Mouse (Mus musculus) MEL (cell line): Measurements from ENCODE around the gene Tmem268. TPM values are rescaled to one million over a fixed set of nuclear protein-coding genes. Genes with fewer than 3 reads are reported as not detected.

Experiments
- DNase-seq: peaks from one replicate; pipeline ENCODE4 v3.0.0; 2011; ENCODE audit warnings: low read depth, low spot score
- H3K27ac ChIP-seq: 2 replicates; pipeline ENCODE4 v1.5.1; 2012; ENCODE audit warnings: low read depth, mild to moderate bottlenecking, control low read depth, low read length, moderate library complexity; ENCODE audit not compliant: control insufficient read depth
- H3K27me3 ChIP-seq, 2 experiments: fragments of 150-350 bp in 1 of 2; sonication (generic) in 1 of 2; 2 replicates each; pipeline ENCODE4 v1.6.1; 2012; ENCODE audit warnings: low read length in 2 of 2, mild to moderate bottlenecking in 2 of 2, improper control_type of control experiment in 1 of 2, moderate library complexity in 1 of 2; ENCODE audit not compliant: insufficient read depth in 2 of 2, control insufficient read depth in 1 of 2
- H3K36me3 ChIP-seq, 2 experiments: 2 replicates each; pipeline ENCODE4 v1.6.1; 2012 to 2014; ENCODE audit warnings: low read length in 2 of 2, improper control_type of control experiment in 1 of 2, inconsistent platforms in 1 of 2, mild to moderate bottlenecking in 1 of 2; ENCODE audit not compliant: insufficient read depth in 2 of 2, control insufficient read depth in 1 of 2
- H3K4me1 ChIP-seq, 2 experiments: fragments of 150-350 bp in 1 of 2; sonication (generic) in 1 of 2; 2 replicates each; pipeline ENCODE4 v1.6.1; 2012; ENCODE audit warnings: low read length in 2 of 2, improper control_type of control experiment in 1 of 2, mild to moderate bottlenecking in 1 of 2; ENCODE audit not compliant: insufficient read depth in 2 of 2, control insufficient read depth in 1 of 2
- H3K4me3 ChIP-seq, 2 experiments: fragments of 150-350 bp in 1 of 2; sonication (generic) in 1 of 2; 2 replicates each; pipeline ENCODE4 v1.5.1; 2012; ENCODE audit warnings: low read depth in 2 of 2, low read length in 2 of 2, mild to moderate bottlenecking in 2 of 2, moderate library complexity in 2 of 2, control low read depth in 1 of 2, improper control_type of control experiment in 1 of 2; ENCODE audit not compliant: control insufficient read depth in 1 of 2, insufficient read depth in 1 of 2
- H3K79me2 ChIP-seq: 2 replicates; pipeline ENCODE4 v1.6.1; 2012; ENCODE audit warnings: mild to moderate bottlenecking, low read length, moderate library complexity; ENCODE audit not compliant: control insufficient read depth, poor library complexity, insufficient read depth
- H3K9ac ChIP-seq: 2 replicates; pipeline ENCODE4 v1.6.1; 2012; ENCODE audit warnings: low read depth, mild to moderate bottlenecking, control low read depth, low read length, moderate library complexity; ENCODE audit not compliant: control insufficient read depth, poor library complexity, severe bottlenecking
- H3K9me3 ChIP-seq: fragments of 150-350 bp; sonication (generic); replicated peaks from 2 replicates; pipeline ENCODE4 v1.6.1; 2012; ENCODE audit warnings: mild to moderate bottlenecking, low read length, improper control_type of control experiment, moderate library complexity; ENCODE audit not compliant: insufficient read depth
- CHD1 ChIP-seq: IDR thresholded peaks from 2 replicates; pipeline ENCODE4 v1.6.1; 2012; ENCODE audit warnings: low read depth, mild to moderate bottlenecking, inconsistent platforms, low read length, improper control_type of control experiment
- CHD2 ChIP-seq: IDR thresholded peaks from 2 replicates; pipeline ENCODE4 v1.6.1; 2011; ENCODE audit warnings: low read length, improper control_type of control experiment
- CTCF ChIP-seq, 3 experiments: IDR thresholded peaks in 2 of 3; conservative IDR thresholded peaks in 1 of 3; 2 replicates each; pipeline ENCODE4 v1.5.1; 2011 to 2012; ENCODE audit warnings: low read length in 3 of 3, low read depth in 2 of 3, mild to moderate bottlenecking in 2 of 3, improper control_type of control experiment in 1 of 3, inconsistent platforms in 1 of 3, mixed read lengths in 1 of 3, moderate library complexity in 1 of 3; ENCODE audit not compliant: control insufficient read depth in 1 of 3, insufficient read depth in 1 of 3, poor library complexity in 1 of 3, severe bottlenecking in 1 of 3
- E2F4 ChIP-seq: IDR thresholded peaks from 2 replicates; pipeline ENCODE4 v1.6.1; 2011; ENCODE audit warnings: low read depth, low read length, improper control_type of control experiment, borderline replicate concordance
- ELF1 ChIP-seq: IDR thresholded peaks from 2 replicates; pipeline ENCODE4 v1.6.1; 2014; ENCODE audit warnings: low read depth, mild to moderate bottlenecking, inconsistent platforms, low read length, improper control_type of control experiment, moderate library complexity
- ETS1 ChIP-seq: IDR thresholded peaks from 2 replicates; pipeline ENCODE4 v1.6.1; 2012; ENCODE audit warnings: low read depth, mild to moderate bottlenecking, inconsistent platforms, low read length, improper control_type of control experiment, moderate library complexity
- GABPA ChIP-seq: IDR thresholded peaks from 2 replicates; pipeline ENCODE4 v1.6.1; 2012; ENCODE audit warnings: low read depth, mild to moderate bottlenecking, inconsistent platforms, low read length, improper control_type of control experiment, moderate library complexity
- HCFC1 ChIP-seq: IDR thresholded peaks from 2 replicates; pipeline ENCODE4 v1.6.1; 2012; ENCODE audit warnings: low read depth, mild to moderate bottlenecking, inconsistent platforms, low read length, improper control_type of control experiment, moderate library complexity
- MAFK ChIP-seq: IDR thresholded peaks from 2 replicates; pipeline ENCODE4 v1.6.1; 2011; ENCODE audit warnings: low read depth, mild to moderate bottlenecking, low read length, improper control_type of control experiment, borderline replicate concordance
- MEF2A ChIP-seq: IDR thresholded peaks from 2 replicates; pipeline ENCODE4 v1.6.1; 2014; ENCODE audit warnings: low read depth, mild to moderate bottlenecking, inconsistent platforms, low read length, improper control_type of control experiment; ENCODE audit not compliant: poor library complexity, insufficient replicate concordance, severe bottlenecking; ENCODE audit errors: extremely low read depth
- MYB ChIP-seq: IDR thresholded peaks from 2 replicates; pipeline ENCODE4 v1.6.1; 2011; ENCODE audit warnings: mild to moderate bottlenecking, low read depth, low read length, improper control_type of control experiment
- NRF1 ChIP-seq: IDR thresholded peaks from 2 replicates; pipeline ENCODE4 v1.6.1; 2014; ENCODE audit warnings: low read depth, mild to moderate bottlenecking, inconsistent platforms, low read length, improper control_type of control experiment, moderate library complexity; ENCODE audit not compliant: poor library complexity, insufficient read depth, severe bottlenecking
- POLR2AphosphoS5 ChIP-seq: IDR thresholded peaks from 2 replicates; pipeline ENCODE4 v1.6.1; 2012; ENCODE audit warnings: low read depth, borderline replicate concordance, mild to moderate bottlenecking, inconsistent platforms, low read length, moderate library complexity, mixed read lengths
- RCOR1 ChIP-seq: IDR thresholded peaks from 2 replicates; pipeline ENCODE4 v1.6.1; 2012; ENCODE audit warnings: low read depth, mild to moderate bottlenecking, inconsistent platforms, low read length, improper control_type of control experiment
- SIN3A ChIP-seq: IDR thresholded peaks from 2 replicates; pipeline ENCODE4 v1.6.1; 2012; ENCODE audit warnings: low read length, improper control_type of control experiment, inconsistent platforms
- TAL1 ChIP-seq: IDR thresholded peaks from 2 replicates; pipeline ENCODE4 v1.6.1; 2012; ENCODE audit warnings: mild to moderate bottlenecking, inconsistent platforms, low read length, moderate library complexity, mixed read lengths
- UBTF ChIP-seq: IDR thresholded peaks from 2 replicates; pipeline ENCODE4 v1.6.1; 2012; ENCODE audit warnings: low read depth, mild to moderate bottlenecking, inconsistent platforms, low read length, improper control_type of control experiment, moderate library complexity, borderline replicate concordance; ENCODE audit not compliant: insufficient read depth
- USF2 ChIP-seq, 2 experiments: IDR thresholded peaks; 2 replicates each; pipeline ENCODE4 v1.6.1; 2011 to 2012; ENCODE audit warnings: improper control_type of control experiment in 2 of 2, low read length in 2 of 2, borderline replicate concordance in 1 of 2, inconsistent platforms in 1 of 2, low read depth in 1 of 2, mild to moderate bottlenecking in 1 of 2; ENCODE audit not compliant: insufficient read depth in 1 of 2
- ZC3H11A ChIP-seq: IDR thresholded peaks from 2 replicates; pipeline ENCODE4 v1.6.1; 2012; ENCODE audit warnings: low read depth, mild to moderate bottlenecking, inconsistent platforms, low read length, improper control_type of control experiment
- ZKSCAN1 ChIP-seq: IDR thresholded peaks from 2 replicates; pipeline ENCODE4 v1.6.1; 2012; ENCODE audit warnings: low read depth, mild to moderate bottlenecking, inconsistent platforms, low read length, improper control_type of control experiment, moderate library complexity
- polyA plus RNA-seq, 2 experiments: library from polyadenylated mRNA; stranded (reverse) in 1 of 2; unstranded in 1 of 2; fragments of >175 nt in 1 of 2; fragments of >200 nt in 1 of 2; gene quantifications; 2 replicates each; pipeline versions ENCODE4 v1.2.1 to v1.2.4; 2012; ENCODE audit warnings: low replicate concordance in 2 of 2, low read depth in 1 of 2; ENCODE audit not compliant: insufficient read length in 2 of 2, insufficient read depth in 1 of 2, missing spikeins in 1 of 2
- total RNA-seq: library from RNA; depleted of rRNA; stranded (reverse); fragments of 300-350 nt; gene quantifications from 2 replicates; pipeline ENCODE4 v1.2.3, GENCODE M21; 2012

The Tmem268 gene
- total and polyA plus RNA-seq, 3 experiments, result 8.1 to 11.3 TPM; not detected in 1

DNA sequence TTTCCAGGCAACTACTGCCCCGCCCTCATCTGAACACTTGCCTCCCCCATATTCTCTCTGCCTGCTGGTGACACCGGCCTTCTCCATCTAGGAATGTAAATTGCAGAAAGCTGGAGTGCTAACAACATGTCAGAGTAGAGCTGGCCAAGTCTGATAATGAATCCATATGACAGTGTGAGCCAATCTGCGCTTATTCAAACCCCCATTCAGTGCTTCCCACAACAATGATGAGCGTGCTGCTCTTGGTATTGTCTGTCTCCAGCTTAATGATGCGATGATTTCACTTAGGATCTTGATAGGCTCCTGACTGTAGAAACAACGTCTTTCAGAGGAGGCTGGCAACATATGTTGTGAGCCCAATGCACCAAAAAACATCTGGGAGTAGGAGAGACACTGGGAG, 29.6 kb upstream of the Tmem268 start:
- Histone ChIP-seq H3K79me2 (no peaks in the 10 kb centered on the region), H3K36me3 (no peaks in the 10 kb centered on the region), H3K4me3 (no peak overlapping the region), H3K27ac (no peak overlapping the region), H3K9me3 (no peaks in the 10 kb centered on the region), H3K4me1 (no peaks in the 10 kb centered on the region), H3K27me3 (no peaks in the 10 kb centered on the region), H3K9ac (no peak overlapping the region)
- TF ChIP-seq UBTF (no peak), SIN3A (no peak), CTCF (IDR thresholded peaks at IDR 0.05 in 2 of 3, conservative IDR thresholded peaks at IDR 0.05 in 1 of 3; ENCODE audit: control insufficient read depth in 1 of 3, insufficient read depth in 1 of 3, low read depth in 2 of 3, low read length in 3 of 3, poor library complexity in 1 of 3, severe bottlenecking in 1 of 3) (no peak), MYB (no peak)
- DNase-seq, result no peak

- Histone ChIP-seq H3K4me1 (no peaks in the 10 kb centered on the region), H3K9ac (no peak overlapping the region), H3K36me3 (no peaks in the 10 kb centered on the region), H3K27ac (no peak overlapping the region), H3K27me3 (no peaks in the 10 kb centered on the region), H3K4me3 (no peak overlapping the region), H3K9me3 (no peaks in the 10 kb centered on the region), H3K79me2 (no peaks in the 10 kb centered on the region)
- no peak for DNase-seq
- TF ChIP-seq HCFC1 (no peak), ELF1 (no peak), CHD1 (no peak), UBTF (no peak), RCOR1 (no peak), ZC3H11A (no peak), E2F4 (no peak)
Measured at GRCm38 (mm10) chr4:63530409-63530808, 28.2 kb upstream of the Tmem268 start.

DNA sequence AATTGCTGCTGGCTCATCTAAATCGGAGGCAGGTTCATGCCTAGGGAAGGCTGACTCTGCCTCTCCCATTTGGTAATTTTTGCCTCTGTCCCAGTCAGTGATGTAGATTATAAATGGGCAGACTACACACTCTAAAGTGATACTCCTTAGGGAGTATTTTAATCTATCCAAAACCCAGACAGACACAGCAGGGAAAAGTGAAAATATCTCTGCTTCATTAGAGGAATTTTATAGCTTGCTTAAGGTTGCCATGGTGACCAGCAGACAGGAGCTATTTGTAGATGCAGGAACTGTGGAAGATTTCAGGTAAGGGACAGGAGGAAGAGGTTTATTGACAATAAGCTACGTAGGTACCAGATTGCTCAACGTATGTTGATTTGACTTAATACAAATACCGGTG, 21.0 kb upstream of the Tmem268 start:
- no peak overlapping the region for H3K9ac ChIP-seq
- TF ChIP-seq ZKSCAN1 (no peak), CHD2 (no peak), MYB (no peak), CTCF (IDR thresholded peaks at IDR 0.05 in 2 of 3, conservative IDR thresholded peaks at IDR 0.05 in 1 of 3; ENCODE audit: control insufficient read depth in 1 of 3, insufficient read depth in 1 of 3, low read depth in 2 of 3, low read length in 3 of 3, poor library complexity in 1 of 3, severe bottlenecking in 1 of 3) (no peak), USF2 (IDR thresholded peaks at IDR 0.05; ENCODE audit: borderline replicate concordance in 1 of 2, insufficient read depth in 1 of 2, low read depth in 1 of 2, low read length in 2 of 2) (no peak), TAL1 (no peak), POLR2AphosphoS5 (no peak), MEF2A (no peak), ETS1 (no peak), UBTF (no peak), E2F4 (no peak), HCFC1 (no peak), MAFK (no peak), GABPA (no peak), NRF1 (no peak), RCOR1 (no peak)
- H3K4me1 ChIP-seq, result no peaks in the 10 kb centered on the region
- no peak overlapping the region for H3K27ac ChIP-seq
- no peaks in the 10 kb centered on the region for H3K36me3 ChIP-seq
- DNase-seq, result no peak
- no peaks in the 10 kb centered on the region for H3K79me2 ChIP-seq
- no peak overlapping the region for H3K4me3 ChIP-seq
- H3K9me3 ChIP-seq, result no peaks in the 10 kb centered on the region
- no peaks in the 10 kb centered on the region; a peak in 1 of 4 replicates for H3K27me3 ChIP-seq
